Mouse (Mus musculus): ENCODE data around the gene Inip.

- no peak for TF ChIP-seq CTCF (IDR thresholded peaks at IDR 0.05; ENCODE audit: low read depth, low read length)
- no peak for TF ChIP-seq POLR2A (IDR thresholded peaks at IDR 0.05; ENCODE audit: extremely low read depth, insufficient read depth, low read length)
Observed at GRCm38 (mm10) chr4:59823470-59823869, 22.1 kb upstream of the Inip start.
